Mouse (Mus musculus) Patski (cell line): ENCODE measurements around the gene Mgat4d. TPM values are rescaled to one million over a fixed set of nuclear protein-coding genes. Genes with fewer than 3 reads are reported as not detected.
A peak's percentile ranks its signal among the peaks of the same experiment; 100 is the strongest.

Experiments
- ATAC-seq: fragments of 100-300 bp; one replicate; pipeline ENCODE4 v1.8.0; 2021
- CTCF ChIA-PET: fragments of 350-600 bp; sonication (Branson Sonifier 250); formaldehyde crosslinking; loops from one replicate; lab custom pipeline; 2022; ENCODE audit warnings: inconsistent platforms; lab: Charles Lee
- POLR2A ChIA-PET: fragments of 350-600 bp; sonication (Branson Sonifier 250); formaldehyde crosslinking; loops from one replicate; lab custom pipeline; 2022; ENCODE audit warnings: antibody characterized with exemption, inconsistent platforms; lab: Charles Lee
- DNase-seq: peaks from one replicate; pipeline ENCODE4 v3.0.0-alpha.2; 2011; ENCODE audit warnings: low read depth, low spot score
- H3K27me3 ChIP-seq: fragments of 371-371 bp; one replicate; pipeline ENCODE4 v1.5.1; 2021
- CTCF ChIP-seq: fragments of 100-300 bp; IDR thresholded peaks from one replicate; pipeline ENCODE4 v1.5.1; 2021
- in situ Hi-C: fragments of 300-500 bp; cut with MboI; formaldehyde crosslinking; loops from 3 replicates; pipeline ENCODE4 v1.11.1; 2018; ENCODE audit warnings: low pct_unique_long_range_greater_than_20kb, mixed read lengths
- polyA plus RNA-seq: library from polyadenylated mRNA; unstranded; gene quantifications from one replicate; pipeline ENCODE4 v1.2.3, GENCODE M21; 2021

Gene Mgat4d
- polyA plus RNA-seq, 1 experiment from 2014 or later = not detected

DNA sequence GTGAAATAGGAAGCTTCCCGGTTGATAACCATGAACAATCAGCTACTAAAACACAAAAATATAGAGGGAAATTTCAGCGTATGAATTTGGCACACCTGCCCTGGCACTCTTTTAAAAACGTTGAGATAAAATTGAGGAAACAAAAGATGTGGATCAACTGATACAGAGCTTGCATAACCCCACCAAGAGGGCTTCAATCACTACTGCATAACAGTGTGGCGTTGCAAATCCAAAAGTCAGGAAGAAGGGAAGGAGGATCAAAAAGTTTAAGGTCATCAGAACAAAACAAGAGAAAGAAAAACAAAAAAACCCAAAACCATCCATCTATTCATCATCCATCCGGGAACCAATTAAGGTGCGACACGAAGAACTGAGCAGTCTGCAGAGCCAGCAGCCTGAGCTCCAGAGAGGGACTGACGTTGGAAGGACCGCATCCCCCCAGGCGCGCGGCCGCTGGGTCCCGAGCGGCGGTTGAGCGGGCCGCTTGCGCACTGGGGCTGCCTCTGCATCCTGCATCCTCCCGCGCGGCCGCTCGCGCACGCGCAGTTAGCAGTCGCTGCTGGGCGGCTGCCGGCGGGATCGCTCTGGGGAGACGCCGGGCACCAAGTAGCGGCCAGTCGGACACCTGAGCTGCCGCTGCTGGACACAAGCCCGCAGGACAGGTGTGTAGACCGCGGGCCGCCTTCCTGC lies 41.2 kb downstream of the Mgat4d start, which contains the start of gene Clgn:
Gene Clgn, plus strand, starts transcription at position 552 of the 690 bp plus-strand sequence.
- ChIA-PET CTCF (interaction anchor here (1.3 kb wide), 1 partner anchor 19 kb away, joined by 3 read pairs; no protein-coding TSS in a partner anchor), POLR2A (no interaction called here)
- H3K27me3 ChIP-seq = peaks cover 20% of the 10 kb centered on the region
- no peak for DNase-seq
- in situ Hi-C loops = no loop called here
- no peak for ATAC-seq
- no peak for TF ChIP-seq CTCF

DNA sequence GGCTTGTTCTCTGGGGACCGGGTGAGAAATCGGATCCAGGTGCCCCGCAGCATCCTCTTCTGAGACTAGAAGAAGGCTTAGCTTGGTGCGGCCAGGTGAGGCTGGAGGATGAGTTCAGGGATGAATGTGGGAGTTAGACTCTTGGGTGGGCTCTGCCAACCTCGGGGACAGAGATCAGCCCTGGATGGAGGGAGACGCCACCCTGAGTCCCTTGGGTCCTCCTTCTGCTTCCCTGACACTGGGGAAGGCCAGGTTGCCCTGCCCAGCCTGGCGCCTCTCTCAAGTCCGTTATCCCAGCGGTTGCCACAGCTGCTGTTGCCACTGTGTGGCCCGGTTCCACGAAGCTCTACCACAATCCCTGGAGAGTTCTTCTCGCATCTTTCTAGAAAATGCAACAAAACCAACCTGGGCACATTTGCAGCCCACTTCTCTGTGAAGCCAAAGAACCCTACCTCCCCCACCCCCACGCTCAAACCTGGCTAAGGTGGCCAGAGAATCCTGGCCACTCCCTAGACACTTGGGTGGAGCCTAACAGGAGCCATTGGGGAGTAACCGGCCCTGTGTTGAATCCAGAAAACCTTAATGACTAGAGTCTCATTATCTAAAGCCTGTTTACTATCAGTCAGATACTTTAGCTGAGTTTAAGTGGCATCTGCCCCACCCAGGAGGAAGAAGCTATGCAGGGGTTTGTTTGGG lies 41.9 kb downstream of the Mgat4d start:
- TF ChIP-seq CTCF = no peak
- H3K27me3 ChIP-seq = peaks cover 24% of the 10 kb centered on the region
- ATAC-seq = no peak
- no peak for DNase-seq
- POLR2A ChIA-PET = no interaction called here
- CTCF ChIA-PET = interaction anchor here (1.3 kb wide), 1 partner anchor 18 kb away, joined by 3 read pairs; no protein-coding TSS in a partner anchor
- in situ Hi-C loops = no loop called here

DNA sequence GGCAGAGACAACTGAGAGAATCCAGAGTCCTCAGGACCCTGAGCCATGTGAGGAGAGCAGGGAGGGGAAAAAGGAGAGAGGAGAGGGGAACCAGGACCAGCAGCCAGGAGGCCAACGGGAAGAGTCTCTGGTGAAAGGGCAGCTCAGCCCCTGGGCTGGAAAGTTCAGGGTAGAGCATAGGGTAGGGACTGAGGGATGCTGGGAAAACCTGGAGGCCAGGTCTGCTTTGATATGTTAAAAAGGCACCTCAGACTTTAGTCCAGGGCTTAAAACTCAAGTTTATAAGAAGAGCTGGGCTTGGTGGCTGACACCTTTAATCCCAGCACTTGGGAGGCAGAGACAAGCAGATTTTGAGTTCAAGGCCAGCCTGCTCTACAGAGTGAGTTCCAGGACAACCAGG lies 44.2 kb downstream of the Mgat4d start:
- ATAC-seq (no peak), DNase-seq (no peak)
- ChIA-PET POLR2A (no interaction called here), CTCF (no interaction called here)
- H3K27me3 ChIP-seq = peaks cover 42% of the 10 kb centered on the region
- in situ Hi-C loops = no loop called here
- TF ChIP-seq CTCF = no peak

DNA sequence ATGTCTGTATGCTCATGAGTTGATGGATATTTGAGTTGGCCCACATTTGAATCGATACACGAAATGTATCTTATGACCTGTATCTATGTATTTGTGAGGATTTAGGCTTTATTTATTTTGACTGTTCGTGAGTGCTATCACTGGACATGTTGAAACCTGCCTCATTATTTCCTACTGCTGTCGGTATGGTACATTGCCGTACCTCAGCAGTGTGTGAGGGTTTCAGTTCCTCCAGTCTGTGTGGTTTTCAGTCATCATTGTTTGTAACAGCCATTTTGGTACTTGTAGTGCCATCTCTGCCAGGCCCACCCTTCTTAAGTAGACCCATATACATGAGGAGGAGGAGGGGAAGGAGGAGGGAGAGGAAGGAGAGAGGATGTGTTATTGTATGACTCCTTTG lies 46.1 kb downstream of the Mgat4d start:
- DNase-seq (no peak), ATAC-seq (no peak)
- ChIA-PET CTCF (interaction anchor here (1.3 kb wide), 1 partner anchor 9 kb away, joined by 4 read pairs; no protein-coding TSS in a partner anchor), POLR2A (no interaction called here)
- H3K27me3 ChIP-seq = peaks cover 34% of the 10 kb centered on the region
- no peak for TF ChIP-seq CTCF
- in situ Hi-C loops = no loop called here

DNA sequence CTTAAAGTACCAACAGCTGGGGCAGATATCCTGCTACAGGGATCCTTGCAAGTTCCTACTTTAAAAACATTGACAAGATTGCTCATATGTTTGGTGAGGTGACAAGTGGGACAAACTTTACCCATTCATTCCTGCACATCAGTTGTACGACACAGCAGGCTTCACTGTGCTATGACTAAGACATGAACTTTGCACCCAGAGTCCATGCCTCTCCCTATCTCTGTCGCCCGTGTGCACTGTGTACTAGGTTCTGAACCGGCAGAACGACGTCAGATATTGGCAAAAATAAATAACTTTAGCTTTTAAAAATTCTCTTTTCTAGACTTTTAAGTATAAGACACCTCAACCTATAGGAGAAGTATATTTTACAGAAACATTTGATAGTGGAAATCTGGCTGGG lies 48.4 kb downstream of the Mgat4d start:
- ChIA-PET POLR2A (no interaction called here), CTCF (no interaction called here)
- DNase-seq (no peak), ATAC-seq (no peak)
- TF ChIP-seq CTCF = no peak
- in situ Hi-C loops = no loop called here
- H3K27me3 ChIP-seq = peaks cover 26% of the 10 kb centered on the region

DNA sequence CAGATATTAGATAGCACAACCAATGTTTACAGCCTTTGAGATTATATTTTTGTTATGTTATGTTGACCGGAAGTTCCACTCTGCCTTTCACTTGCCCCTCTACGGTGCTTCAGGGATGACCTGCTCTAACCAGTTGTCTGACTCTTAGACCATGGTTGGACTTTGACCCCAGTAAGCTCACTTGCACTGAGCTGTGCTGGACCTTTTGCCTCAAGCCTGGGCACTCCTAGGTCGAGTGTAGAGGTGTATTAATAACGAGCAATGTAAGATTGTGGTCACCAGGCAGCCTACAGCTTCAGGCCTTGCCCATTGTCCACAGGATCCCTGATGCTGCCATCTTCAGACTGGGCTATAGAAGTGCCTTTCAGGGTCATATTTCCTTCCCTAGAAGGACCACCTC lies 49.5 kb downstream of the Mgat4d start:
- ChIA-PET CTCF (no interaction called here), POLR2A (no interaction called here)
- in situ Hi-C loops = no loop called here
- no peak for TF ChIP-seq CTCF
- DNase-seq = no peak
- peaks cover 26% of the 10 kb centered on the region for H3K27me3 ChIP-seq
- no peak for ATAC-seq

DNA sequence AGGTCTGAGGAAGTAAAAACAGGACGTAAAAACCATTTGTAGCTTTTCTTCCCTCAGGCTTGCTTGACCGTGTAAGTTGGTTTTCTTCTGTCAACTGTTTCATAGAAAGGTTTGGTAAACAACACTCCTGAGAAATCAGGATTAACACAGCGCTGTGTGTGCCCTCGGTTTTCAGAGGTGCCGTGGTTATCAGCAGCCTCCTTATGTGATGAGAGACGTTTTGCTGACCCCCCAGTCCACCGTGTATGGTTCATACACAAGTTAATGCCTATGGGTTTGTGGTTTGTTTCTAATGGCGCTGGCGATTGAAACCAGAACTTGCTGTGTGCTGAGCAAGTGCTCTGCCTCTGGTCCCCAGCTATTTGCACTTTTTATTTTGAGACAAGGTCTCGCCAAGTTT lies 57.3 kb downstream of the Mgat4d start:
- POLR2A ChIA-PET = no interaction called here
- peaks cover 12% of the 10 kb centered on the region for H3K27me3 ChIP-seq
- in situ Hi-C loops = loop anchor here (5.0 kb wide), 1 partner anchor 308 kb away; no protein-coding TSS in a partner anchor
- CTCF ChIA-PET = no interaction called here
- DNase-seq = no peak
- ATAC-seq = no peak
- no peak for TF ChIP-seq CTCF

DNA sequence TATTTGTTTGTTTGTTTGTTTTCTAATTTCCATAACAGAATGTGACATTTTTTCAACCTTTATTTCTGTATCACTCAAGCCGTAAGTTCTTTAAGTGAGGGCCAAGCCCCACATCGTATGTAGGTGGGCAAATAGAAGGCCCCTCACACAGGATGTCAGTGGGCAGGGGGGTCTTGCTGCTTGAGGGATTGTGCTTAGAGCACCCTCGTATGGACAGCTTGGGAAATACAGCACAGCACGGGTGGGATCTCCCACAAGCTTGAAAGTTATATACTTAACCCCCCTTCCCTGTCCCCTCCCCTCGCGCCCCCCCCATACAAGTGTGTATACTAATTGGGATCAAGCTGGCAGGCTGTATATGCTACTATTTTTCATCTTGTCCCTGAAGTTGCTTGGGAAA lies 58.6 kb downstream of the Mgat4d start:
- H3K27me3 ChIP-seq = peaks cover 12% of the 10 kb centered on the region
- ATAC-seq = no peak
- ChIA-PET POLR2A (no interaction called here), CTCF (interaction anchor here (1.0 to 1.6 kb wide), 4 partner anchors 16 to 64 kb away, joined by 3 to 4 read pairs (median 4); no protein-coding TSS in a partner anchor)
- in situ Hi-C loops = loop anchor here (5.0 kb wide), 1 partner anchor 310 kb away; no protein-coding TSS in a partner anchor
- no peak for DNase-seq
- peak; percentile 63 for TF ChIP-seq CTCF

DNA sequence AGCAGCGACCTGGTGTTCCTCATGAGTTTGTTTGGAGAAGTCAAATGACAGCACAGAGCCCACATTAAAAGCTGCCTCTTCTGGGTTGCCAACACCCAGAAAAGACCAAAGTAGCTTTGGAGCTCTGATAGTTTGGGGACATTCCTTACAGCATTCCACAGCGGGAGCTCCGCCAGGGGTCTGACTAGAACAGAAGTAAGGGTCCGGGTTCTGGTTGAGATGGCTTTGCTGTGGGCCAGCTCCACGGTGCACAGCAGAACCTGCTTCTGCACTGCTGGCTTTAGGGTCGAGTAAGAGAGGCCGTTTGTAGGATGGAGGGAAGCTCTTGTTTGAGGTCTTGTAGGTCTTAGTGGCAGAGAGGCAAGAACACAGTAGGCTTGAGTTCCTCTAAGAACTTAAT lies 60.2 kb downstream of the Mgat4d start:
- DNase-seq = no peak
- H3K27me3 ChIP-seq = peaks cover 12% of the 10 kb centered on the region
- in situ Hi-C loops = loop anchor here (5.0 kb wide), 1 partner anchor 311 kb away; no protein-coding TSS in a partner anchor
- POLR2A ChIA-PET = no interaction called here
- no peak for ATAC-seq
- CTCF ChIA-PET = interaction anchor here (1.8 kb wide), 1 partner anchor 18 kb away, joined by 3 read pairs; no protein-coding TSS in a partner anchor
- TF ChIP-seq CTCF = no peak

DNA sequence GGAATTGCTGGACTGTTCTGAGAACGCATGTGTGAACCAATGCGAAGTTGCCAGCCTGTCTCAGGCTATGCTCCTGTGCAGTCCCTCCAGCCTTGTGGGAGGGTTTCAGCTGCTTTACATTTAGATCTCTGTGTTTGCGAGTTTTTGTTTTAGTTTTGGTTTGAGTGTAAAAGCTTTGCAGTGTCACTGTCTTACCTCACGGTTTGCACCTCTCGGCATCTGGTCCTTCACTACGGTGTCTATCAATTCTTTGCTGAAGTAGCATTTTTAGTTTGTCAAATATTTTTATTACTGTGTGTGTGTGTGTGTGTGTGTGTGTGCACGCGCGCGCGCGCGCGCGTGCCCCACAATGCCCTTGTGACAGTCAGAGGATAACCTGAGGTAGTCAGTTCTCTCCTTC lies 68.6 kb downstream of the Mgat4d start:
- in situ Hi-C loops = no loop called here
- no peak for TF ChIP-seq CTCF
- DNase-seq (no peak), ATAC-seq (no peak)
- no peaks in the 10 kb centered on the region for H3K27me3 ChIP-seq
- ChIA-PET POLR2A (no interaction called here), CTCF (no interaction called here)

DNA sequence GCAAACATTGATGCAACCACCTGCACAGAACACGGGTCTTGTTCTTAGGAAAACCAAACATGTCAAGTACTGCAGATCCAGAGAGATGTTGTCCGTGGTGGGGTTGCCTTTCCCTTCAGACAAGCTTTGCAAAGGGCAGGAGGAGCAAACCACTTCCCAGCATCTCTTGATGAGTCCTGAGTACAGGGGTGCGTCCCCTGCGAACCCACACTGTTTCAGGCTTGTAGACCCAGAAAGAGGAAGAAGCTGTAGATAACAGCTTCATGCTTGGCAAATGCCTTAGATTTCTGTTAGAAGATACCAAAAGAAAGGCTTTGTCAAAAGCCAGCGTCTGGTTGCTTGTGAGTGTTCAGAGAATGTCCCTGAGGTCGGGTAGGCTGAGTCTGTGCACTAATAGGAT lies 69.7 kb downstream of the Mgat4d start:
- CTCF ChIA-PET = no interaction called here
- POLR2A ChIA-PET = no interaction called here
- in situ Hi-C loops = no loop called here
- H3K27me3 ChIP-seq = no peaks in the 10 kb centered on the region
- no peak for TF ChIP-seq CTCF
- no peak for ATAC-seq
- no peak for DNase-seq
